Mouse (Mus musculus): Measurements from ENCODE around the gene Supt4a. TPM values are rescaled to one million over a fixed set of nuclear protein-coding genes. Genes with fewer than 3 reads are reported as not detected.
A peak's percentile ranks its signal among the peaks of the same experiment; 100 is the strongest.

The Supt4a gene
- polyA plus RNA-seq, 1 experiment from 2014 or later, result 163 TPM

DNA sequence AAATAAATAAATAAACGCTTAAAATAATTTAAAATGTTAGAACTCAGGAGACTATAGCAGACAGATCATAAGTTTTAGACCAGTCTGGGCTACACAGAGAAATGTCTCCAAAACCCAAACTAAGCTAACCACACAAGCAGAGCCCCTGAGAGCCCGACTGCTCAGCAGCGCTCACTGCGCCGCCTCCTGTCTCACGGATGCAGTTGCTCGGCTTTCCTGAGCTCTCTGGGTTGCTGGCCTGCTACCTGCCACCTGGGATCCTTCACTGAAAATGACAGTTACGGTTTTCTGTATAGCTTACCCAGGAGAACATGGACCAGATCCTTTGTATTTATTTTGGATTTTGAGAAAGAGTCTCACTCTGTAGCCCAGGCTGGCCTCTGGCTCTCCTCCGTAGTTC lies 17.0 kb upstream of the Supt4a start:
- peak; percentile 21 for DNase-seq
- no peaks in the 10 kb centered on the region for H3K4me1 ChIP-seq (ENCODE audit: control insufficient read depth, insufficient read depth, low read length)
- no peak overlapping the region for H3K4me3 ChIP-seq (replicated peaks; ENCODE audit: low read depth, low read length)
- no peak overlapping the region for H3K4me2 ChIP-seq (ENCODE audit: low read length)
- no peak for ATAC-seq (ENCODE audit: low FRiP score, low TSS enrichment)
- no peaks in the 10 kb centered on the region for H3K9me3 ChIP-seq (ENCODE audit: control insufficient read depth, low read length)
- H3K36me3 ChIP-seq (ENCODE audit: control insufficient read depth, insufficient read depth, low read length), result no peaks in the 10 kb centered on the region
- no peaks in the 10 kb centered on the region for H3K27me3 ChIP-seq (ENCODE audit: control insufficient read depth, insufficient read depth, low read length)
- H3K27ac ChIP-seq (replicated peaks; ENCODE audit: low read depth, low read length), result no peak overlapping the region
- 46% methylated on average over 9 of the region's 9 CpGs for WGBS
- no peak overlapping the region for H3K9ac ChIP-seq (replicated peaks; ENCODE audit: low read length)

DNA sequence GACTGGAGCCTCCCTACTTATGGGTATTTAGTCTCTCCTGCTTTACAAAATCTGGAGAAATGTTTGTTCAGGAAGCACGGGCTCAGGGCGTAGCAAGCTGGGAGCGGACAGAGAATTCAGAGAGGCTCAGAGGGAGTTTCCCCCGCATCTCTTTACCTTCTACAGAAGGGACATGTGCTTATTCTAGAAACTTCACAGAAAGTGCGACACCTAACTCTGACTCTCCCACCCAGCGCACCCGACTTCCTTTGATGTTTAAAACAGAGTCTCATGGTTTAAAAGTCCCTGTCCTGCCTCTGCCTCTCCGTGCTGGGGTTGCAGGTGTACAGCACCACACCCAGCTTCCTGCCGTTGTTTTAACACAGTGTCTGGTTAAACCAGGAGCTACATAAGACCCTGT lies 16.5 kb upstream of the Supt4a start:
- Histone ChIP-seq H3K27ac (replicated peaks; ENCODE audit: low read depth, low read length) (no peak overlapping the region), H3K4me1 (ENCODE audit: control insufficient read depth, insufficient read depth, low read length) (no peaks in the 10 kb centered on the region), H3K9ac (replicated peaks; ENCODE audit: low read length) (no peak overlapping the region), H3K4me2 (ENCODE audit: low read length) (no peak overlapping the region), H3K36me3 (ENCODE audit: control insufficient read depth, insufficient read depth, low read length) (no peaks in the 10 kb centered on the region), H3K9me3 (ENCODE audit: control insufficient read depth, low read length) (no peaks in the 10 kb centered on the region), H3K27me3 (ENCODE audit: control insufficient read depth, insufficient read depth, low read length) (no peaks in the 10 kb centered on the region), H3K4me3 (replicated peaks; ENCODE audit: low read depth, low read length) (no peak overlapping the region)
- ATAC-seq (ENCODE audit: low FRiP score, low TSS enrichment) (no peak), DNase-seq (no peak)
- 83% methylated on average over 9 of the region's 9 CpGs for WGBS

DNA sequence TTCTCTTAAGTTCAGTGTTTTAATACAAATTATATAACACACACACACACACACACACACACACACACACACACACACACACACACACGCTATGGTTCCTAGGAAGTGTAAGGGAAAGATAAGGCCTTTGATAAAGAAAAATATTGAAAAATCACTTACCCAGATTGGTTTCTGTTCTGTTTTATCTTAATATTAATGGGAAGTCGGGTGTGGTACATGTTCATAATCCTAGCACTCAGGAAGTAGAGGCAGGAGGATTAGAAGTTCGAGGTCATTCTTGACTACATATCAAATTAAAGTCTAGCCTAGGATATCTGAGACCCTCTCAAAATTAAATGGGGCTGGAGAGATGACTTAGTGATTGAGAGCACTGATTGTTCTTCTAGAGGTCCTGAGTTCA lies 15.2 kb upstream of the Supt4a start:
- no peaks in the 10 kb centered on the region for H3K36me3 ChIP-seq (ENCODE audit: control insufficient read depth, insufficient read depth, low read length)
- H3K27me3 ChIP-seq (ENCODE audit: control insufficient read depth, insufficient read depth, low read length), result no peaks in the 10 kb centered on the region
- H3K4me1 ChIP-seq (ENCODE audit: control insufficient read depth, insufficient read depth, low read length), result no peaks in the 10 kb centered on the region
- DNase-seq (no peak), ATAC-seq (ENCODE audit: low FRiP score, low TSS enrichment) (no peak)
- no peaks in the 10 kb centered on the region for H3K9me3 ChIP-seq (ENCODE audit: control insufficient read depth, low read length)
- 84% methylated on average over 3 of the region's 3 CpGs for WGBS
- no peak overlapping the region for H3K27ac ChIP-seq (replicated peaks; ENCODE audit: low read depth, low read length)
- H3K9ac ChIP-seq (replicated peaks; ENCODE audit: low read length), result no peak overlapping the region
- H3K4me3 ChIP-seq (replicated peaks; ENCODE audit: low read depth, low read length), result no peak overlapping the region
- H3K4me2 ChIP-seq (ENCODE audit: low read length), result no peak overlapping the region

DNA sequence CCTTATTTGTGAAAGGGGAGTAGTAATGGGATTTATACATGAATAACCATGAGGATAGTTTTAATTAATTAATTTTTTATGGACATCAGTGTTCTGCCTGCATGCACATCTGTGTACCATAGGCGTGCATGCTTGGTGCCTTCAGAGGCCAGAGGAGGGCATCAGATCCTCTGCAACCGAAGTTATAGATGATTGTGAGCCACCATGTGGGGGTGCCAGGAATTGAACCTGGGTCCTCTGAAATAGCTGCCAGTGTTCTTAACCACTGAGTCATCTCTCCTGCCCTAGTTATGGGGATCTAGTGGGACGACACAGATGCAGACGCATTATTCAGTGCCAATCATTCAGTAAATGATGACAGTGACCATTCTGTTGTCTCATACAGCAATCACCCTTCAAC lies 14.5 kb upstream of the Supt4a start:
- Histone ChIP-seq H3K4me1 (ENCODE audit: control insufficient read depth, insufficient read depth, low read length) (no peaks in the 10 kb centered on the region), H3K4me3 (replicated peaks; ENCODE audit: low read depth, low read length) (no peak overlapping the region), H3K9me3 (ENCODE audit: control insufficient read depth, low read length) (no peaks in the 10 kb centered on the region), H3K27me3 (ENCODE audit: control insufficient read depth, insufficient read depth, low read length) (no peaks in the 10 kb centered on the region), H3K4me2 (ENCODE audit: low read length) (no peak overlapping the region), H3K36me3 (ENCODE audit: control insufficient read depth, insufficient read depth, low read length) (no peaks in the 10 kb centered on the region), H3K9ac (replicated peaks; ENCODE audit: low read length) (no peak overlapping the region), H3K27ac (replicated peaks; ENCODE audit: low read depth, low read length) (no peak overlapping the region)
- no peak for DNase-seq
- no peak for ATAC-seq (ENCODE audit: low FRiP score, low TSS enrichment)
- WGBS, result 85% methylated on average over 4 of the region's 4 CpGs

DNA sequence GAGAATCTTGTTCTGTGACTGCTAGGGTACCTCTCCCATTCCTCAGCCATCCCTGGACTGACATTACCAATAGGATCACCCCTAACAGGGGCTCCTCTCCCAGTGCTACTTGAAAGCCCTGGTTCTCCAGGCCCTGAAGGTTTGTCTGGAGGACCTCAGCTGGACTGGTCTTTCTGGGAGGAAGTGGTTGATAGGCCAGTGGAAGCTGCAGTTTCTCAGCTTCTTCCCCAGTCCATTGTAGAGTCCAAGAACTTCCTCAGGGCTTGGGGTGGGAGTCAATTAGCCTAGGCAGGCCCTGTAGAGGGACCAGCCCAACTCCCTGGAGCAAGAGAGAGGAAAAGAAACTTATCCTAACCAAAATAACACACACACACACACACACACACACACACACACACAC lies 11.8 kb upstream of the Supt4a start:
- H3K27ac ChIP-seq (replicated peaks; ENCODE audit: low read depth, low read length), result peak overlapping the region; percentile 37; the same call in 1 of the 2 replicates
- H3K9me3 ChIP-seq (ENCODE audit: control insufficient read depth, low read length), result no peaks in the 10 kb centered on the region
- no peaks in the 10 kb centered on the region for H3K4me1 ChIP-seq (ENCODE audit: control insufficient read depth, insufficient read depth, low read length)
- ATAC-seq (ENCODE audit: low FRiP score, low TSS enrichment) (no peak), DNase-seq (no peak)
- no peak overlapping the region for H3K4me3 ChIP-seq (replicated peaks; ENCODE audit: low read depth, low read length)
- H3K27me3 ChIP-seq (ENCODE audit: control insufficient read depth, insufficient read depth, low read length), result no peaks in the 10 kb centered on the region
- H3K36me3 ChIP-seq (ENCODE audit: control insufficient read depth, insufficient read depth, low read length), result no peaks in the 10 kb centered on the region
- H3K4me2 ChIP-seq (ENCODE audit: low read length), result no peak overlapping the region
- no peak overlapping the region for H3K9ac ChIP-seq (replicated peaks; ENCODE audit: low read length)

DNA sequence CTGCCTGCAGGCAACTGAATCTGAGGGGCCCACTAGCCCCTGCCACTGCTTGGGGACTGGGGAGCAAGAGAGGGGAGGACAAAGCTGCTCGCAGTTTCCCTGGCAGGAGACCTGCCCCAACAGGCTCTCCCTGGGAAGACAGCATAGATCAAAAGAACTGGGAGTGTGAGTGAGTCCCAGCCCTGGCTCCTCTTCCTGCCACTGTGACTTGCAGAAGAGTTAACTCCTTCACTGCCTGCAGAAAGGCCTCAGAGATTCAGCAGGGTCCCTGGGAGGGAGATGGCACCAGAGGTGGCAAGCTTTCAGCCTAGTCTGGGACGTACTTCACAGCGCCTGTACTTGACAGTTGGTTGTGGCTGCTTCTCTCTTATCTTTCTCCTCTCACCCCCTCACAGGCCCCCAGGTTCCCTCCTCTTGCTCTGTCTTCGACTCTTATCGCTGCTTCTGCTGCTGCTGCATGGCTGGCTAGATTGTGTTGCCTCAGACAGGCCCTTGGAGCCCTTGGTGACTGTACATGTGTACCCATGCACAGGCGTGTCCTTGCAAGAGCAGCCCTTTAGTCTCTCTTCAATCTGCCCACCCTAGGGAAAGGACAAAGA lies 11.3 kb upstream of the Supt4a start:
- H3K9ac ChIP-seq (replicated peaks; ENCODE audit: low read length), result no peak overlapping the region
- DNase-seq, result peak; percentile 36
- H3K36me3 ChIP-seq (ENCODE audit: control insufficient read depth, insufficient read depth, low read length), result no peaks in the 10 kb centered on the region

DNA sequence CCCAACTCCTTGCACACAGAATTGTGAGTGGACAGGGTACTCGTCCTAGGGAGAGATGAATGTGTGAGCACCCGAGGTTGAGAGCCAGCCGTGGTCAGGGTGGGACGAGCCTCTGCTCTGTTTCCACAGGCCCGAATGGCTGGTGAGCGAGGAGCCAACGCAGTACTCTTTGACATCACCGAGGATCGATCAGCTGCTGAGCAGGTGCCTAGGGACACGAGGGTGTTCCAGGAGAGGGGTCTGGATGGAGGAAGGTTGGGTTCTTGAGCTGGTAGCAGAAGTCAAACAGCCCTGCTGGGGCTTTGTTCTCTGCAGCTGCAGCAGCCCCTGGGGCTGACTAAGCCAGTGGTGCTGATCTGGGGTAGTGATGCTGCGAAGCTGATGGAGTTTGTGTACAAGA lies 10.3 kb upstream of the Supt4a start:
- H3K4me2 ChIP-seq (ENCODE audit: low read length), result no peak overlapping the region
- H3K9ac ChIP-seq (replicated peaks; ENCODE audit: low read length), result no peak overlapping the region
- no peaks in the 10 kb centered on the region for H3K4me1 ChIP-seq (ENCODE audit: control insufficient read depth, insufficient read depth, low read length)
- H3K27ac ChIP-seq (replicated peaks; ENCODE audit: low read depth, low read length), result no peak overlapping the region
- no peaks in the 10 kb centered on the region for H3K9me3 ChIP-seq (ENCODE audit: control insufficient read depth, low read length)
- WGBS, result 58% methylated on average over 11 of the region's 11 CpGs
- DNase-seq, result no peak
- no peaks in the 10 kb centered on the region for H3K27me3 ChIP-seq (ENCODE audit: control insufficient read depth, insufficient read depth, low read length)
- H3K36me3 ChIP-seq (ENCODE audit: control insufficient read depth, insufficient read depth, low read length), result no peaks in the 10 kb centered on the region
- no peak for ATAC-seq (ENCODE audit: low FRiP score, low TSS enrichment)
- H3K4me3 ChIP-seq (replicated peaks; ENCODE audit: low read depth, low read length), result no peak overlapping the region

More for the DNA sequence above, 11.3 kb upstream of the Supt4a start:
- peak overlapping the region; percentile 37; the same call in 1 of the 2 replicates for H3K27ac ChIP-seq (replicated peaks; ENCODE audit: low read depth, low read length)
- WGBS, result 23% methylated on average over 6 of the region's 6 CpGs
- H3K4me1 ChIP-seq (ENCODE audit: control insufficient read depth, insufficient read depth, low read length), result no peaks in the 10 kb centered on the region
- H3K4me3 ChIP-seq (replicated peaks; ENCODE audit: low read depth, low read length), result no peak overlapping the region
- no peaks in the 10 kb centered on the region for H3K9me3 ChIP-seq (ENCODE audit: control insufficient read depth, low read length)
- no peaks in the 10 kb centered on the region for H3K27me3 ChIP-seq (ENCODE audit: control insufficient read depth, insufficient read depth, low read length)
- H3K4me2 ChIP-seq (ENCODE audit: low read length), result no peak overlapping the region
- no peak for ATAC-seq (ENCODE audit: low FRiP score, low TSS enrichment)

DNA sequence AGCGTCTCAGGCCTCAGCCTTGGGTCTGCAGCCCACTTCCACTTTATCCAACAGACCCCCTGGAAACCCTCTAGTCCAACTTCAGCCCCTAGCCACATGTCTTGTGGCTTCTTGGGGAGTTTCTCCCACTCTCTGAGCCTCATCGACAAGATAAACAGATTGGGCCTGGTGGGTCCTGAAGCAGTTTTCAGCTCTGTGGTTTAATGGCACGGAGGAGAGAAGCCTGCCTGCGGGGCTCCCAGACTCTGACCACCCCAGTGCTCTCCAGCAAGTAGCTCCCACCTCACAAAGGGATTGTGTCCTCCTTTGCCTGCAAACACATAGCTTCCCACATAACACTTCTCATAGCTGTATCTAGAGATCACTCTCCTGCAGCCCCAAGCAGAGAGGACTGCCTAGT lies 9.9 kb upstream of the Supt4a start:
- no peak for DNase-seq
- Histone ChIP-seq H3K4me2 (ENCODE audit: low read length) (no peak overlapping the region), H3K4me3 (replicated peaks; ENCODE audit: low read depth, low read length) (no peak overlapping the region), H3K9me3 (ENCODE audit: control insufficient read depth, low read length) (no peaks in the 10 kb centered on the region), H3K4me1 (ENCODE audit: control insufficient read depth, insufficient read depth, low read length) (no peaks in the 10 kb centered on the region), H3K9ac (replicated peaks; ENCODE audit: low read length) (no peak overlapping the region), H3K36me3 (ENCODE audit: control insufficient read depth, insufficient read depth, low read length) (no peaks in the 10 kb centered on the region), H3K27me3 (ENCODE audit: control insufficient read depth, insufficient read depth, low read length) (no peaks in the 10 kb centered on the region), H3K27ac (replicated peaks; ENCODE audit: low read depth, low read length) (no peak overlapping the region)
- no peak for ATAC-seq (ENCODE audit: low FRiP score, low TSS enrichment)
- whole genome bisulfite sequencing, result 56% methylated on average over 4 of the region's 4 CpGs

DNA sequence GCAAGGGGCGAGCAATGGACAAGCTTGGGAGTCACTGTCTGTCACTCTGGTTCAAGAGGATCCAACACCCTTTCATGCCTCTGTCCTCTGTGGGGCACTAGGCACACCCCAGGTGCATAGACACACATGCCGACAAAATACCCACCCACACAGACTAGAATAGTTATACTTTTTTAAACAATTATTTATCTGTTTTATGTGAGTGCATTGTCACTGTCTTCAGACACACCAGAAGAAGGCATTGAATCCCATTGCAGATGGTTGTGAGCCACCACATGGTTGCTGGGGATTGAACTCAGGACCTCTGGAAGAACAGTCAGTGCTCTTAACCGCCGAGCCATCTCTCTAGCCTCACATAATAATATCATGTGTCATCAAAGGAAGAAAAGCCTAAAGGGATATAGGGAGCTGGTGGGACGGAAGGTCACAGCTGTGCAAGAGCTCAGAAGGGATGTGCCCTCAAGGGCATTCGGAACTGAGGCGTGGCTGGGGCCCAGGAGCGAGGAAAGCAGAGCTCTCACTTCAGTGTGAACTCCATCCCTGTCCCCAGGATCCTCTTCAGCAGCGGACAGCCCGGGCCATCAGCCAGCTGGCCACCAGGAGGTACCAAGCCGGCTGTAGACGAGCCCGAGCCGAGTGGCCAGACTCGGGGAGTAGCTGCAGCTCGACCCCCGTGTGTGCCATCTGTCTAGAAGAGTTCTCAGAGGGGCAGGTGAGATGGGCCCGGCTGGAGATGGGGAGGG lies 8.3 kb upstream of the Supt4a start:
- no peaks in the 10 kb centered on the region for H3K36me3 ChIP-seq (ENCODE audit: control insufficient read depth, insufficient read depth, low read length)
- no peak overlapping the region for H3K4me3 ChIP-seq (replicated peaks; ENCODE audit: low read depth, low read length)
- peaks cover 9% of the 10 kb centered on the region for H3K4me1 ChIP-seq (ENCODE audit: control insufficient read depth, insufficient read depth, low read length)
- DNase-seq (no peak), ATAC-seq (ENCODE audit: low FRiP score, low TSS enrichment) (no peak)
- WGBS, result 76% methylated on average over 18 of the region's 18 CpGs
- no peaks in the 10 kb centered on the region for H3K9me3 ChIP-seq (ENCODE audit: control insufficient read depth, low read length)
- H3K9ac ChIP-seq (replicated peaks; ENCODE audit: low read length), result no peak overlapping the region
- no peak overlapping the region for H3K4me2 ChIP-seq (ENCODE audit: low read length)
- no peaks in the 10 kb centered on the region for H3K27me3 ChIP-seq (ENCODE audit: control insufficient read depth, insufficient read depth, low read length)
- H3K27ac ChIP-seq (replicated peaks; ENCODE audit: low read depth, low read length), result no peak overlapping the region
